Mouse (Mus musculus) kidney, adult 18-20 months (tissue): ENCODE results near the gene Pdzd2.
A peak's percentile ranks its signal among the peaks of the same experiment; 100 is the strongest.

Experiments
- DNase-seq: peaks from one replicate; pipeline ENCODE4 v3.0.0; 2021

Gene Pdzd2

DNA sequence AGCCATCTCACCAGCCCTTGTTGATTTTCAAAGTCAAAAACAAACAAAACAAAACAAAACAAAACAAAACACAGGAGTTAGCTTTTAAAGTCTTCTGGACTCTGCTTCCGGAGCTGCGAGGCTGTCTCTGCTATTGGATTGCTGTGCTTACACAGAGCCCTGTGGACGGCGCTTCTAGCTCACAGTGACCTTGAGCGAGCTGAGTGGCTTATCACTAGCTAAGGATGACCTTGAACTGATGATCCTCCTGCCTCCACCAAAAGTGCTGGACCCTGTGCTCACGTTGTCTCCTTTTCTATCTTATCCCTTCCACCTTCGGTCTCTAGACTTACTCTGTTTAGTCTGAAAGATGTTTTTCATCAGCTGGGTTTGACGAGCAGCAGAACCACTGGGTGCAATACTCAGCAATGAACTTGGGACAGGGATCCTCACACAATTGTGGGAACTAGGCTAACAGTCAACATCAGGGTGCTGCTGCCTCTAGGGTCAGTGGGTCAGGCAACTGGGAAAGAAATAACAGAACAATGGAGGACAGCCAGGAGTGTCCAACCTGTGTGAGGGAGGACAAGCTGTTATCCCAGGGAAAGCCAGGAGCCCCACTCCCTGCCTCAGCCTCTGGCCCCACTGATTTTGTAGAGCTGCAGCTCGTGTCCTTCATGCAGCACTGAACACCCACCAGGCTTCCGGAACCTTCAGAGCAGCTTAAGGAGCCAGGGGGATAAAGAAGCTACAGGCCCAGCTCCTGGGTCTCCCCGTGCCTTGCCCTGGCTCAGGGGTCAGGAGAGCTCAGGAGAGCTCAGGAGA lies 172.9 kb downstream of the Pdzd2 start:
- DNase-seq = no peak

DNA sequence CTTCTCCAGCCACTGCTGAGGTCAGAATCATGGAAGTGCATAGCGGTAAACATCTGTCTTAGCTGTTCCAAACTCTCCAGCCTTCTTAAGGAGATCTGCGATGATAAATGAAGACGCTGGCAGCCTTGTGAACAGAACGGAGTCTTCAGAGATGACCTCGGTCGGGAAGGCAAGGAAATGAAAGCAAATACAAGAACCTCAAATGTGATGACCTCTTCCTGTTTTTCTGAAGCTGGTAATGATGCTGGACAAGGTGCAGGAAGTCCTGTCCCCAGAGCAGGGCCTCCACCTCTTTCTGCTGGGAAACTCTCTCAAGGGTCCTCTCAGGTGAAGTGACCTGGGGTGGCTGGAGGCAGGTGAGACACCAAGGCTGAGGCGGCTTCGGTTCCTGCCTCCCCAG lies 174.4 kb downstream of the Pdzd2 start:
- DNase-seq = peak; percentile 14

DNA sequence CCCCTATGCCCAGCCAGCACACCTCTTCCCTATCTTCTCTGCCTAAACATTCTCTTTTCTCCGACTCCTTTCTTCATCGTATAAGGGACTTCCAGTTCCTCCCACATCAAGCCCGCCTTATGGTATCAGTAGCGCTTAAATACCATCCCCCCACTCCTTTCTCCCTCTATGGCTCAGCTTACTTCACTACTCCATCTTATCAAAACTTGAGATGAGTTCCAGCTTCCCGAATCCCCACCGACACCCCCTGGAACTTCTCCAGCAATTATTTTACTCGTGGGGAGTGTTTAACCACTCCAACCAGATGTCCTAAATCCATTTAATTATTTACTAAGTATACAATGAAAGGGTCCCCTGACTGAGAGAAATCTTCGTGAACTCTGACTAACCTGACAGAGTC lies 179.2 kb downstream of the Pdzd2 start:
- DNase-seq = no peak

DNA sequence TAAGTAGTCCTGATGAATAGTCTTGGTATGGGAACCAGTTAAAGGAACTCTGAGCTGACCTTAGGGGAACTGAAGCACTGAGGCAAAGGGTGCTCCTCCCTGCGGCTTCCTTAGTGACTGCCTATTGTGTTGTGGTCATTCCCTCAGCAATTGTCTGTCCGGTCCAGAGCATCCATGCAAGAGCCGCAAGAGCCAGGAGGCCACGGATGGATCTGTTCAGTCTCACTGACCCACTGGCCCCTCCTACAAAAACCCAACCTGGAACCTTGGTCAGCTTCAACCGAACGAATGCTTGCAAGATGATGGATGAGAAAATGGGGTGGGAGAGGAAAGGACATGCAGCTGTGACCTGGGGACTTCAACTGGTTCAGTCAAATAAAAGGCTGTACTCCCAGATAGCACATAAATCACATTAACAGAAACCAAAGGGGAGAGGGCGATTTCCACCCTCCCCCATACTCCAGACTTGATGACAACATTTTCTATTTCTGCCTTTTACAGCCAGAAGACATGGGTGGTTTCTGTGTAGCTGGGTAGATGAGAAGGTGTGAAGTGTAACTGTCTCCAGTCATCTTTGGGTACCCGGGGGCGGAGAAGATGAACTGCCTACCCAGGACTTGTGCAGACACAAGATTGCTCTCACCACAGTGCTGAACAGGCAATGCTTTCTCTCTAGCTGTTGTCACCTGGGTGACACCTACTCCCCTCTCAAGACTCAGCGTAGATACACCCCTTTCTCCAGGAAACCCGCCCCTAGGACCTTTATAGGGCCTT lies 181.9 kb downstream of the Pdzd2 start:
- DNase-seq = no peak

DNA sequence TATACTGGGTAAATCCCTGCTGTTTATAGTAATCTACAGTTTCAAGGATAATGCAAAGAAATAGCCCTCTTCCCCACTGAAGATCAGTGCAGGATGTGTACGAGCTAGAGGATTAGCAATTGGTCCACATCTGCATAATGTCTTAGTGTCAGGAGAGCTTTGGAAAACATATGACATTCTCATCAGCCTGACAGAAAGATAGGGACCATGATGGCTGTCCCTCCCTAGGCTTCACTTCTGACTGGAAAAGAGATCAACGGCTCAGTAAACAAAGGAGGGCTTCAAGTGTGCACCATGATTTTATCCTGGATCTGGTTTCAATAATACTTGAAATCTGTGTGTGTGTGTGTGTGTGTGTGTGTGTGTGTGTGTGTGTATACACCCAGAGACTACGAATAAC lies 186.5 kb downstream of the Pdzd2 start:
- no peak for DNase-seq

DNA sequence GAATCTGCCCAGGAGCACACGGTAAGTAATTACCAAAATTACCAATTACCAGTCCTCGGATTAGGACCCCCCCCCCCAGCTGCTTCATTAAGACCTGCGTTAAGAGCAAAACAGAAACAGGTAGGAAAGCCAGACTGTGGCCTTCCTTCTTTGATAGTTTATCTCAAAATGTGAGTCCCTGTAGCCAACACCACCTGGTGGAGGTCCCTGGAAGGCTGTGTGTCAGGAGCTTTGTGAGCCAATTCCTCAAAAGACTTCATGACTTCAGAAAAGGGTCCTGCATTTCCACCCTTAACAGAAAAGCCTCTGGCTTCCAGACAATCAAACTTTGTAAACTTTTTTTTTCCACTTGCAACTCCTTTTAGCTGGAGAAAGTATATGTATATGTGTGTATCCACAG lies 188.8 kb downstream of the Pdzd2 start:
- DNase-seq = no peak

DNA sequence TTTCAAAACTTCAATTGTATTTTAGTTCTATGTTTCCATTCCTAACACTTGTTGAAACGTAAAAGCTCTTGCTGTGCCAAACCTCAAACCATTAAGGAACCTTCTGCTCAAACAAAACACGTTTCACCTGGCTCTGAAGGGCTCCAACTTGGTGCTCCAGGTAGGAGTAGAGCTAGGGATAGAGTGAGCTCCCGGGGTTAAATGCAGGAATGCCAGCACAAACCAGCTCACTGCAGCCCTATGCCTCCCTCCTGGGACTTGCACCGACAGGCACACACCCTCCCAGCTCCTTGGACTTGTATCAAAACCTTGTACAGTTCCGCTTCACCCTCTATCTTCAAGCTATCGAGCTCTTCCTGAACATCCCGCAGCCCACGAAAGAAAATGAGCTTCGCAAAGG lies 189.3 kb downstream of the Pdzd2 start:
- DNase-seq = peak; percentile 21

DNA sequence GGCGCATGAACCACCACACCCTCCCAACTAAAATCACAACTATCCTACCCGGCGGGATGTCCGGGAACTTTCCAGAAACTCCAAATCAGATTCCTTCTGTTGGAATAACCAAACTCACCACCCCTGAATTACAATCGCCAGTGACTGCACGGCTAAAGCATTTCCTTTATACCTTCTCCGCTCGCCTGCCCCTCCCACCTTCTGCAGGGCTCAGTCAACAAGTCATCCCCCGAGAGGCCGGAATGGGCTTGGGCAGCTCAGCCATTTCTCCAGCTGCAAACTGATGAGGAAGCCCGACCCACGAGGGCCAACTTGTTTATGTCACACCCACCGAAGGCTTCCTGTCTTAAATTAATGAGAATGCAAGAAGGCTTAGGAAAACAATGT lies 189.8 kb downstream of the Pdzd2 start:
- DNase-seq = peak; percentile 63

DNA sequence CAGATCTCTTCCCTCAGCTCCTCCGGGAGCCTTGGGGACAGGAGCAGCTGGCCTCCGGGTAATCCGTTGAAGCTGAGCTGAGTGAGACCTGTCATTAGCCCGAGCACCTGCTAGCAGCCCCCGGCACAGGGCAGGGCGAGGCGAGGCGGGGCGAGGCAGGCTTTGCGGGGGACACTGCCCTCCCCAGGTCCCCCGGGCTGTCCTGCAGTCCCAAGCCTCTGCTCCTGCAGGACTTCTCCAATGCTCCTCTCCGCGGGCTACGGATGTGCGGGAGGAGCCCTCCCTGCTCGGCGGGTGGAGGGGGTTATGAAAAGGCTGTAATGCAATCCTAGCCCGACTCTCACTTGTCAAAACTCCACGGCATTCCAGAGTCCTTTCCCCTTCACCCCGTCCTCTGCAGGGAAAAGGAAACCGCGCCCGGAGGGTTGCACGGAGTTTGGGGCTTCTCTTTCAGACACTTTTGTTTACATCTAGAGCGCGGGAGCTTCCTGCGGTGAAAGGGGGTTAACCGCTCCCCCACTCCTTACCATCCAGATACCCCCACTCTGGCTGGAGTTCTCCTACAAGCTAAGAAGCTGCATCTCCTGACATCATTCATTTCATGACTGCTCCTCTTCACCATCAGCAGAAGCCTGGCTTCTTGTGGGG lies 190.3 kb downstream of the Pdzd2 start:
- DNase-seq = peak; percentile 45

DNA sequence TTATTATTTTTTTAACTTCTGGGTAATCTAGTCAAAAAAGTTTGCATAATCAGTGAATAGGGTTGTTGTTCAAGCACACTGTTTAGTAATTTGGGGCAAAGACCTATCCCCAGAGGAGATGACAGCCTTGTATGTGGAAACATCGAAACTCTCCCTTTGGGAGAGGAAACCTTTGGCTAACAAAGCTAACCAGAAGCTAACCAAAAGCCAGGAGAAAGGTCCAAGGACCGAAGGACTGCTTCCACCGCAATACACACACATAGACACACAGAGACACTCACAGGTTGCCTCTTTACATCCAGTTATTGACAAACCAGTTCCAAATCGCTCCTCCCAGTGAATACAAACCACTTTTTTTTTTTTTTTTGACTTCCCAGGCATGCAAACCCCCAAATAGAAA lies 191.0 kb downstream of the Pdzd2 start:
- no peak for DNase-seq

DNA sequence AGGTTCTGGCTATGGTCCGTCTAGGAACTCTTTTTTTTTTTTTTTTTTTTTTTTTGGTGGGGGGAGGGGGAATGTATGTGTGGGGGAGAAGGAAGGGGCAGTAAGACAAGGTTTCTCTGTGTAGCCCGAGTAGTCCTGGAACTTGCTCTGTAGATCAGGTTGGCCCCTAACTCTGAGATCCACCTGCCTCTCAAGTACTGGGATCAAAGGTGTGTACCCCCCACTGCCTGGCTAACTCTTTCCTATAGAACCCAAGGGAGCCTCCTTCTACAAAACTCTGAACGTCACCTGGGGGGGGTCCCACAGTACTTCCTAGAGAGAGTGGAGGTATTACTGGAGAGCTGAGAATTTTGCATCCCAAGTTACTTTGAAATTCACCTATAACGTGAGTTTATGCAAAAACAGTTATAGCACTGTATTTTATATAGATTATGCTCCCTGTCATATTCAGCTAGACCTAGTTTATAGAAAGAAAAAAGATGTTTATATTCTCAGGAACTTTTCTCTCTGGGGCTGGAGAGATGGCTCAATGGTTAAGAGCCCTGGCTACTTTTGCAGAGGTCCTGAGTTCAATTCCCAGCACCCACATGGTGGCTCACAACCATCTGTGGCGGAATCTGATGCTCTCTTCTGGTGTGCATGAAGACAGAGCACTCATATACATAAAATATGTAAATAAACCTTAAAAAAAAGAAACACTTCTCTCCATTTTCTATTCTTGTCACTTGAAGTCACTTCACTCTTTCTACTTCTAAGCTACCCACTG lies 191.9 kb downstream of the Pdzd2 start:
- no peak for DNase-seq

DNA sequence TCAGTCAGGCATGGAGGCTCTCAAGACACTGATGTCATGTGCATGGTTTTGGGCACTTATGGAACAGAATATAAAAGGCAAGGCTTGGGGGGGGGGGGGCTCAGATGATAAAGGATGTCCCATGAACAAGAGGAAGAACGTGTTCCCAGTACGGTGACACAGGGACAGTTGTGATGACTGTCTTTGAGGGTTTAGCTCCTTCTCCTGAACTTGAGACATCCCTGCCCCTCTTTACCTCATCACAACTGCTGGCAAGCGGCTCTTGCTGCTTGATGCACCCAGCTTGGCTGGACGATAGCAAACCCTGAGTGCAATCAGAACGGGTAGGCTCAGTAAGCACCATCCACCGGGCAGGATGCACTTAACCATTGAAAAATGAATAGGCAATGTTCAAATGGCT lies 192.9 kb downstream of the Pdzd2 start:
- no peak for DNase-seq

DNA sequence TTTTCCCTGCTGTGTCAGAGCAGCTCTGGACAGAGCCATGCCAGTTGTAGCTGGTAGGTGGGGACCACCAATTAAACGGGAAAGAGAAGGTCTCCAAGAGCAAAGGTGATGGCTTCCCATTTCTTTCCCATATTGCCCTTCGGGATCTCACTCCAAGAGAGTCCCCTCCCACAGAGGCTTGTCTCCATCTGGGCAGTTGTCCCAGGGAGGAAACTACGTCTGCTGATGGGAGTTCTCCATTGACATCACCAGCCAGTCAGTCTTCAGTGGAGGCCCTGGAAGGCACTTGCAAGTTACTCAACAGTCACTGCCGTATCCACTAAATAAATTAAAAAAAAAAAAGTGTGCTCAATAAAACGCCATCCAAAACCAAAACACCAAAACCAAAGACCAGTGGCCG lies 194.1 kb downstream of the Pdzd2 start:
- no peak for DNase-seq

DNA sequence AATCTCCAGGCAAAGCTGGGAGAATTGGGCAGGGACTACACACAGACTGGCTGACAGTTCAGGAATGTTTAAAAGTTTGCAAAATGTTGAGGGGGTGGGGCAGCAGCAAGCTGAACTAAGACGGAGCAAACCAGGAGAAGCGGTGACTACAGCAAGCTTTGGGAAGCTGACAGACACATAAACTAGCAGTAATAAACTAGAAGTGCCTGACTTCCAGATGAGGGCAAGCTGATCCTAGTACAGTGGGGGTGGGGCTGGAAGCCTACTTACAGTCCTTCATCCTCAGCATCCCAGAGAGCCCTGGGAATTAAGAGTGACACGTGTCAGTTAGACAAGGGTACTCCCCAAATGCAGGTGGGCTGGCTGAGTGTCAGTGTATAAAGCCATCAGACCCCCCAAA lies 194.5 kb downstream of the Pdzd2 start:
- DNase-seq = no peak

DNA sequence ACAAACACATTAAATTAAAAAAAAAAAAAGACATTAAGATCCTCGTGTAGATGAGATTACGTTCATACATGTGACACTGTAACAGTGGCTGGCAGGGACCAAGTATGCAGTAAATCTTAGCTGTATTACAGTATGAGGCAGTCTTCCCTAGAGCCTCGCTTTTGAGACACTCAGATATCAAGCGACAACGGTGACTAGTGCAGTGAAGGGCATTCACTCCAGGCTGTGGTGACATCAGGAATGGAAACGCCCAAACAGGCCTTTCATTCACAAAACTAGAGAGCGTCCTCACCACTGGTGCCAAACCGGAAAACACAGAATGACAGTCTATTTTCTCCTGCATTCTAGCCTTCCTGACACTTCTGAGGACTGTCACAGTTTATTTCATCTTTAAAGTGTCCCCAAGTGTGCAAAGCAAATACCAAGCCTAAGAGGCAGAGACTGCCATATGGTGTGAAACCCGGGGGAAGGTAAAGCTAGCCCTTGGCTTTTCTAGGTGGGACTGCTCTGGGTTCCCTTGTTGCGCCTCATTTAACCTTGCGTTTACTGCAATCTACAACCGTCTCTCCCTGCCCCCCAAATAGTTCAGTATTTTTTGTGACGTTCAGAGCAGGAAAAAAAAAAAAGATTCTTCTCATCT lies 195.9 kb downstream of the Pdzd2 start:
- DNase-seq = no peak

DNA sequence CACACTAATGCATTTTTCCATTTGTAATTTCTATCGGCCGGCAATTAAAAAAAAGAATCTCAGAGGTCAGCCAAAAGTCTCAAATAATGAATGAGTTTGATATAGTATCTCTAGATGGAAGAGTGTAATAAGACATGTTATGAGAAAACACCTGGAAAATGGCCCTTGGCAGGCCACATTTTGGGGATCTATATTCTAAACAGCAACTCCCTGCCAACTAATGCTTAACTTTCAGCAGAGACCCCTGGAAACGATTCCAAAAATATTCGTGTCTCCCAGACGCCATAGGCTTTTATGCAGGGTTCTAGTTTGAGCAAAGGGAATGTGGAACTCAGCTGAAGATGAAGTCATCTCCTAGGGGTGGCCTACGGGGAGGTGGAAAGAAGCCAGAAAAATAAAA lies 197.4 kb downstream of the Pdzd2 start:
- DNase-seq = no peak

DNA sequence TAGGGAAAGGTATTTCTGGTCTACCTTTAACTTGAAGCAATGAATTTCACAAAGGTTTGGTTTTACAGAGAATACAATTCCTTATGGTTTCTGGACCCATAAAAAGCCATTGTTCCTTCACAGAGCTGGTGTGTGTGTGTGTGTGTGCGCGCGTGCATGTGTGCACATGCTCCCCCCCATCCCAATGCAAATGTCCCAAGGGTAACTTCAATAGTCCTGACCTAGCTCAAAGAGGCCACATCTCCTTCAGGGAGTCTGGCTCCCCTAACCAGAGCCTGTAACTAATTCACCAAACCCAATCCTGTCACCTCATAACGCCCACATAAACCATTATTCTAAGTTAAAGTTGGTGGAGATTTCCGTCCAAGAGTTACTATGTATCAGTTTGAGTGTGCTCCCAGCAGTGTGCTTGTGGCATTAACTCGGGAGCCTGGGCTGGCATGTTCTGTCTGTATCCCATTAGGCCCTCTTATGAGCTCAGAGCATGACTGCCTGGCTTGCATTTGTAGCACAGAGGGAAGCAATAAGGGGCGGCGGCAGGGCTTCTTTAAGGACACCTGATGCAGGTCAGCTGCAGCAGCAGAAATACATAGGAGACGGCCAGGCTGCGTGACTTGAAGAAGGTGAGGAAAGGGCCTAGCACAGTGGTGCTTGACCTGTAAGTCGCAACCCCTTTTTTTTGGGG lies 200.0 kb downstream of the Pdzd2 start:
- DNase-seq = no peak

DNA sequence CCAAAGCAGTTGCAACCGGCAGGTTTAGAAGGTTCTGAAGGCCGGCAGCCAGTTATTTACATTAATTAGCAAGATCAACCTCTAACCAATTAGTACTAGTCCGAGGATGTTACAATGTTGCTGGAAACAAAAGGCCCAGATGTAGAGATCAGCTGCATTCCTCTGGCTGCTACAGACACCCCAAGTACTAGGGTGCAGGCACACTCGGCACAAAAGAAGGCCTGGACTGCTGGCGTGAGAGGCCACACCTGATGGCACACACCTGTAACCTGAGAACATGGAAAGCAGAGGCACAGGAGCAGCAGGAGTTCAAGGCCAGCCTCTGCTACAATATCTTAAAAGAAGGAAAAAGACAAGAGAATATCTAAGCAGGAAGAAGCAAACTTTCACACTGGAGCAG lies 206.5 kb downstream of the Pdzd2 start:
- DNase-seq = no peak

DNA sequence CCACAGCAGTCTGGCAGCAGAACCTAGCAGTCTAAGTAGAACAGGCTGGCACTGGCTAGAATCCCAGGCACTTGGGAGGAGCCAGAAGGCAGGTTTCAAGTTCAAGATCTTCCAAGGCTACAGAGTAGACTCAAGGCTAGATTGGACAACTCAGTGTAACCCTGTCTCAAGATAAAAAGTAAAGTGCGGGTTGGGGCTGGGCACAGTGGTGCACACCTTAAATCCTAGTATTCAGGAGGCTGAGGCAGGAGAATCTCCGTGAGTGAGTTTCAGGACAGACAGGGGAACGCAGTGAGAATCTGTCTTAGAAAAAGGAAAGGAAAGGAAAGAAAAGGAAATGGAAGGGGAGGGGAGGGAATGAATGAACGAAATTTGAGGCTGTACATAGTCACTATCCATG lies 207.2 kb downstream of the Pdzd2 start:
- no peak for DNase-seq

DNA sequence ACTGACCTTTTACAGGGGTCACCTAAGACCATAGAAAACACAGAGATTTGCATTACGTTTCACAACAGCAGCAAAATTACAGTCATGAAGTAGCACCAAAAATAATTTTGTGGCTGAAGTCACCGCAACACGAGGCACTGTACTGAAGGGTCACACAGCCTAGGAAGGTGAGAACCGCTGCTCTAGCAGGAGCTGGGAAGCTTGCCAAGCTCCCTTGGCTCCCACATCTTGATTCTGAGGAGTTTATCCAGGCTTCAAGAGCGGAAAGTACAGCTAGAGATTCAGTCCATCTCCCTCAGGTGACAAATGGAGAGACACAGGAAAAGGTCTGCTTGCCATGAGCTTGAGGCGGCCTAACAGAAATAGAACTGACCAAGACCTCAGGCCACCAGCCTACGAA lies 216.9 kb downstream of the Pdzd2 start:
- DNase-seq = no peak

DNA sequence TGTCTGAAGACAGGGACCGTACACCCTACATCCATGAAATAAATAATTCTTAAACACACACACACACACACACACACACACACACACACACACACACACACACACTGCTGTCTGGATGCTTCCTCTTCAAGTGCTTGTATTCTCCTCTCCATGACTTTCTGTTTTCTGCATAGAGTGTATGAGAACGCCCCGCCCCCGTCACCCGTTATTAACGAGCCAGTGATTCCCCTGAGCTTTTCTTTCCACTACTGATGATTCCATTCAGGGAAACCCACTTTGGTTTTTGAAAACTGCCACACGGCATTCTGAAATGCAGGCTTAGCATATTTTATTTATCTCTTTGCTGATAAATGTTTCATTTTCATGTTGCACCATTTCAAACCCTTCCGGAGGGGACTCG lies 219.4 kb downstream of the Pdzd2 start:
- no peak for DNase-seq

DNA sequence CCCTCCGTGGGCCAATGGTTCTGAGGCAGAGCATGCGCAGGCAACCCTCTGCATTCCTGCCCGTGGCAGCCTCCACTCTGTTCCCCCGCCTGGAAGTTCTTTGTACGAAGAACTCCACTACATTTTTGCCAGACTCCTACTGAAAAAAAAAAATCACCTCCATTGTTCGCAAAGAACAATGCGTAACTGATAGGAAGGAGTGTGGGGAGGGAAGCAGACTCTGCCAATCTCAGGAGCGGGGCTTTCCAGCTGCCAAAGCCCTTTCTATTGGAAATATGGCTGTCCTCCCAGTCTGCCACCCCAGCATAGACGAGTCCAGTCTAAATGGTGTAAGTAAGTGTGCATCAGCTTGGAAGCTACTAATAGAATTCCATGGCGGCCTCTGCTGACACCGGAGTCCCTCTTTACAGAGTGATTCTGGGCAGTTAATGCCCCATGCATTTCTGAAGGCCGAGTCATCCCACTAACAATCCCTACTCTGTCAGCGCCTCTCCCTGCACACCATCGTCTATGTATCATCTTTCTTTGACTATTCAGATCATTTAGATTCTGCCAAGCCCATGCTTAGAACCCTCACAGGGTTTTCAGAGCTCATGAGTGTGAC lies 221.3 kb downstream of the Pdzd2 start:
- DNase-seq = no peak
